Mouse (Mus musculus): ENCODE data around the gene Hsd17b7. TPM values are rescaled to one million over a fixed set of nuclear protein-coding genes. Genes with fewer than 3 reads are reported as not detected.

Hsd17b7 gene
- polyA plus RNA-seq, 1 experiment from 2014 or later = 27.8 TPM

DNA sequence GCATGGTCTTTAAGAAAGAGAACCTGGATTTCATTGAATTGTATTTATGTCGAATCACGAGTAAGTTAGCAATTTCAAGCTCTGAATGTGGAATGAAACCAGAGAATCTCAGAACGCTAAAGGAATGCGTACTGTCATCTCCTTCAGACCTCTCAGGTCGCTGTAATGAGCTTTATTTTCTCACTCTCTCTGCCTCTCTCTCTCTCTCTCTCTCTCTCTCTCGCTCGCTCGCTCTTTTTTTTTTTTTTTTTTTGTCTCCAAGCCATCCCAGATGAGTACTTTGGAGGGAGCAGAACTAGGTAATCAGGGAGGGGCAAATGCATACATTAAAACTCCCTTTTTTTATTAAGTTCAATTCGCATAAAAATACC, 460 bp upstream of the Hsd17b7 start:
- no peak for DNase-seq (ENCODE audit: low spot score)
- Histone ChIP-seq H3K4me1 (peaks cover 34% of the 10 kb centered on the region), H3K4me3 (peak overlapping the region; percentile 73), H3K27ac (peak overlapping the region; percentile 86), H3K9me3 (no peaks in the 10 kb centered on the region), H3K27me3 (ENCODE audit: insufficient read depth, poor library complexity, severe bottlenecking) (no peaks in the 10 kb centered on the region), H3K36me3 (peaks cover 26% of the 10 kb centered on the region)
- WGBS = 1% methylated on average over 9 of the region's 9 CpGs

DNA sequence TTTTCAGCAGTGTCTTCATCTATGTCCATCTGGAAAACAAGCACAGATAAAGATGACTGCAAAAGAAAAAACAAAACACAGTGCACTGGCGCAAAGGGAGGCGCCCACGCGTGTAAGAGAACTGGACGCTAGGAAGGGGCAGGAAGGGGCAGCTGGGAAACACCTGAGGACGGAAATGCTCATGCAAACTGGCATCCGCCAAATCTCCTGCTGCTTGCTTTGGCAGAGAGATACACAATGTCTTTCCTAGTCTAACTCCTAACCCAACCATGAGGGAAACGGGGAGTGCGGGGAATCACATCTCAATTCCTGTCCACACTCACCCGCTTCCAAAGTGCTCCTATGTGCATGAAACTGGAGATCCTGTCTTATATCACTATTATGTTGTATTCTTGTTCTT, 15.9 kb downstream of the Hsd17b7 start:
- WGBS = 94% methylated on average over 10 of the region's 10 CpGs
- DNase-seq (ENCODE audit: low spot score) = no peak
- Histone ChIP-seq H3K4me1 (no peaks in the 10 kb centered on the region), H3K36me3 (peaks cover 75% of the 10 kb centered on the region), H3K4me3 (no peak overlapping the region), H3K27ac (no peak overlapping the region), H3K27me3 (ENCODE audit: insufficient read depth, poor library complexity, severe bottlenecking) (no peaks in the 10 kb centered on the region), H3K9me3 (no peaks in the 10 kb centered on the region)

DNA sequence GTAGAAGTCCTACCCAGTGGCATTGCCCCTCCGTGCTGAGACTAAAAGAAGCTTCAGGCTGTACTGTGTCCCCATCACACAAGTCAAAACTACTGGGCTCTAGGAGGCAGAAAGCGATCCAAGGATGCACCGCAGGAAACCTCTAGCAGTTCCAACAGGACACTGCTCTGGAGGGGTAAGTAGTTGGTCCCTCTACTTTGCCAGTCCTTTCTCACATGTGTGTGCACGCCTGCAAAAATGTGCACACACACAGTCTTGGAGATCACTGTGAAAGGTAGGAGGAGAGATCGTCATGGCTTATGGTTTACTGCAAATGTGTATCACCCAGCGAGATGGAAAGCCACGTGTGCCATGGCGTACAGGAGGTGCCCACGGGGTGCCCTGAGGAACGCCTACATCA, 16.4 kb downstream of the Hsd17b7 start:
- H3K4me3 ChIP-seq = no peak overlapping the region
- no peaks in the 10 kb centered on the region for H3K27me3 ChIP-seq (ENCODE audit: insufficient read depth, poor library complexity, severe bottlenecking)
- H3K9me3 ChIP-seq = no peaks in the 10 kb centered on the region
- 91% methylated on average over 10 of the region's 10 CpGs for WGBS
- no peak for DNase-seq (ENCODE audit: low spot score)
- H3K27ac ChIP-seq = no peak overlapping the region
- peaks cover 71% of the 10 kb centered on the region for H3K36me3 ChIP-seq
- 0 out of 2 replicates have a peak, but pooled peaks cover 2% of the 10 kb centered on the region for H3K4me1 ChIP-seq

DNA sequence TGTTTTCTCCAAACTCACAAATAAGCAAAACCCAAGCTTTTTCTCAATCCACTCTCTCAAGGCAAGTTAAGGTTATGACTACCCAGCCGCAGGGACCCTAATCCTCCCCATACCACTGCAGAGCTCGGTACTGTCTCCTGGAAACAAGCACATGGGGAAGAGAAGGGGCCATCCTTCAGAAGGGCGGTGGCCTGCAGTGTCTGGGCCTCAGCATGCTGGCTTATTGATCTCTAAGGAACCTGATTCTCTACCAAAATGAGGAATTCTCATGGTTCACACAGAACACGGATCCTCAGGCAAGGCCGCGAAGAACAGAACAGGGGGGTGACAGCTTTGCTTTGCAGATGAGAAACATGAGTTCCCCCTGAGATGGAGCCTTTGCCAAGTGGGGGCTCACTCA, 17.5 kb downstream of the Hsd17b7 start:
- H3K9me3 ChIP-seq = no peaks in the 10 kb centered on the region
- H3K36me3 ChIP-seq = peaks cover 61% of the 10 kb centered on the region
- peak; percentile 68 for DNase-seq (ENCODE audit: low spot score)
- H3K27me3 ChIP-seq (ENCODE audit: insufficient read depth, poor library complexity, severe bottlenecking) = no peaks in the 10 kb centered on the region
- H3K4me1 ChIP-seq = 0 out of 2 replicates have a peak, but pooled peaks cover 2% of the 10 kb centered on the region
- WGBS = 92% methylated on average over 6 of the region's 6 CpGs
- no peak overlapping the region for H3K4me3 ChIP-seq
- no peak overlapping the region for H3K27ac ChIP-seq

DNA sequence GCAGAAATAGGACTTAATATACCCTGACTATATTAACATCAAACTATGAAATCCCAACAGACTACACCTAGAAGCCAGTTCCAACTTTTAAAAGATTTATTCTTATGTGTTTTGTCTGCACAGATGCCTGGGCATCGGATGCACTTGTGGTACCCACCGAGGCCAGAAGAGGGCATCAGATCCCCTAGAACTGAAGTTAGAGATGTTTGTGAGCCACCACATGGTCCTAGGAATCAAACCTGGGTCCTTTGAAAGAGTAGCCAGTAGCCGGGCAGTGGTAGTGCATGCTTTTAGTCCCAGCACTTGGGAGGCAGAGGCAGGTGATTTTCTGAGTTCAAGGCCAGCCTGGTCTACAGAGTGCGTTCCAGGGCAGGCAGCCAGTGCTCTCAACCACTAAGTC, 18.4 kb downstream of the Hsd17b7 start:
- 87% methylated on average over 4 of the region's 4 CpGs for WGBS
- 0 out of 2 replicates have a peak, but pooled peaks cover 2% of the 10 kb centered on the region for H3K4me1 ChIP-seq
- DNase-seq (ENCODE audit: low spot score) = peak; percentile 55
- H3K9me3 ChIP-seq = no peaks in the 10 kb centered on the region
- H3K27me3 ChIP-seq (ENCODE audit: insufficient read depth, poor library complexity, severe bottlenecking) = no peaks in the 10 kb centered on the region
- H3K27ac ChIP-seq = 0 out of 2 replicates have a peak overlapping the region, but pooled peaks have one; percentile 17
- peaks cover 52% of the 10 kb centered on the region for H3K36me3 ChIP-seq
- no peak overlapping the region for H3K4me3 ChIP-seq

DNA sequence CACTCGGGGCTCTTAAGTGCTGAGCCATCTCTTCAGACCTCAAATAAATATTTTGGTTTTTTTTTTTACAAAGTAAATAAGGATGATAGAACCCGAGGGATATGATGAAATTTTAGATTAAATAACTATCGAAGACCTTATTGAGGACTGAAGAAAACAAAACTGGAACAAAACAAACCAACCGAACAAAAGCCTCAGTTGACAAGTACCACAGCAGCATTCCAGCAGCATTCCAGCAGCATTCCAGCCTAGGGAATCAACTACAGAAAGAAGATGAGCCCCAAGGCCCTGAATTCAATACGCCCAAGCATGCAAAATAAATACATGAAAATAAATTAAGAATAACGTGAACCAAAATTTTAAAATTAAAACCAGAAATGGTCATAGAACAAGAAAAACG, 19.1 kb downstream of the Hsd17b7 start:
- H3K27ac ChIP-seq = no peak overlapping the region
- WGBS = 54% methylated on average over 7 of the region's 7 CpGs
- DNase-seq (ENCODE audit: low spot score) = no peak
- H3K9me3 ChIP-seq = no peaks in the 10 kb centered on the region
- peaks cover 45% of the 10 kb centered on the region for H3K36me3 ChIP-seq
- H3K4me1 ChIP-seq = 0 out of 2 replicates have a peak, but pooled peaks cover 2% of the 10 kb centered on the region
- no peak overlapping the region for H3K4me3 ChIP-seq
- no peaks in the 10 kb centered on the region for H3K27me3 ChIP-seq (ENCODE audit: insufficient read depth, poor library complexity, severe bottlenecking)

DNA sequence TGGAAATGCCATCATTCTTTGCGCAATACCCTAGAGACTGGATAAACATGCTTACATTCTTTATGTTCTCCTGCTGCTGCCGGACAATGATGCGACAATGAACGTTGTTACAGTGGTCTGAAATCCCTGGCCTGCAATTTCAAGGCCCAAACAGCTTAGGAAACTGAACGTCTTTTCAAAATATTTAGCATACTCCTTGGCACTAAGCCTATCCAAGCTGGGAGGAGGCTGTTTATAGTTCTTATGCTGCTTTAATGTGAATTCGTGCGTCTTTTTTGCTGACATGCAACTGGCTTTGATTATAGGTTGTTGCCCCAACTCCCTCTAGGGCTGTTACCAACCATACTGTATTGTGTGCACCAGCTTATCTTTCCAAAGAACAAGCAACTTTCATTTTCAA, 20.2 kb downstream of the Hsd17b7 start:
- no peak overlapping the region for H3K4me3 ChIP-seq
- whole genome bisulfite sequencing = 88% methylated on average over 7 of the region's 7 CpGs
- H3K9me3 ChIP-seq = no peaks in the 10 kb centered on the region
- no peak for DNase-seq (ENCODE audit: low spot score)
- H3K36me3 ChIP-seq = peaks cover 34% of the 10 kb centered on the region
- no peak overlapping the region for H3K27ac ChIP-seq
- H3K27me3 ChIP-seq (ENCODE audit: insufficient read depth, poor library complexity, severe bottlenecking) = no peaks in the 10 kb centered on the region
- H3K4me1 ChIP-seq = 0 out of 2 replicates have a peak, but pooled peaks cover 2% of the 10 kb centered on the region

DNA sequence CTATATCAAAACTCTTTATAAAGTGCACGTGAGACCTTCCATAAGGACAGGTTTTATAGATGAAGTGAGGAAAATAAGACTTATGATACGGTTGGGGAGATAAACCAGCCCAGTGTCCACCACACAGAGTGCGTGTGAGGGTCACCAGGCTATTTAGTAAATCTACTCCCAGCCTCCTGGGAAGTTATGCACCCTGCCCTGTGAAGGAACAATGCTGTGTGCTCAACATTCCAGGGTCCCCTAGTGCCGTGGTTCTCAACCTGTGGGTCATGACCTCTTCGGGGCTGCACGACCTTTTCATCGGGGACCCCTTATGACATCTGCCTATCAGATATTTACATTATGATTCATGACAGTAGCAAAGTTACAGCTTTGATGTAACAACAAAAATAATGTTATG, 20.8 kb downstream of the Hsd17b7 start:
- WGBS = 69% methylated on average over 7 of the region's 7 CpGs
- Histone ChIP-seq H3K27ac (no peak overlapping the region), H3K9me3 (no peaks in the 10 kb centered on the region), H3K4me3 (no peak overlapping the region), H3K27me3 (ENCODE audit: insufficient read depth, poor library complexity, severe bottlenecking) (no peaks in the 10 kb centered on the region), H3K4me1 (0 out of 2 replicates have a peak, but pooled peaks cover 2% of the 10 kb centered on the region), H3K36me3 (peaks cover 28% of the 10 kb centered on the region)
- DNase-seq (ENCODE audit: low spot score) = peak; percentile 68

DNA sequence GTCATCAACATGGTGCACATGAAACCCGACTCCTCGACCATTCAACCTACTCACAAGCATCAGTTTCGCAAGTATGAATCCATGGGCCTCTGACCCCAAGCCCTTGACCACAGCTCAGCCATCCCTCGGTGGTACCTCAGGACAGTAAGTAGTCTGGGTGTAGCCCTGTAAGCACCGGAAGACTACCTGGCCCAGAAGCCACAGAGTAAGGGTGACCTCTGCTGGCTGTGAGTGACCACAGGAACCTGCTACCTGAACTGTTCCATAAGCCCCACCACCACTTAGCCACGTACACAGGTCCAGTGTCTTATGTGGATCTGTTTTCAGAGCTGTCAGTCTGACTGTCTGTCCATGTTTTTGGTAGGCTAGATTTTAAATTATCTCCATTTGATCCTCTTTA, 21.4 kb downstream of the Hsd17b7 start:
- no peak overlapping the region for H3K27ac ChIP-seq
- 78% methylated on average over 6 of the region's 6 CpGs for WGBS
- H3K4me3 ChIP-seq = no peak overlapping the region
- no peaks in the 10 kb centered on the region for H3K9me3 ChIP-seq
- H3K4me1 ChIP-seq = 0 out of 2 replicates have a peak, but pooled peaks cover 2% of the 10 kb centered on the region
- H3K27me3 ChIP-seq (ENCODE audit: insufficient read depth, poor library complexity, severe bottlenecking) = no peaks in the 10 kb centered on the region
- peak; percentile 60 for DNase-seq (ENCODE audit: low spot score)
- H3K36me3 ChIP-seq = peaks cover 22% of the 10 kb centered on the region

DNA sequence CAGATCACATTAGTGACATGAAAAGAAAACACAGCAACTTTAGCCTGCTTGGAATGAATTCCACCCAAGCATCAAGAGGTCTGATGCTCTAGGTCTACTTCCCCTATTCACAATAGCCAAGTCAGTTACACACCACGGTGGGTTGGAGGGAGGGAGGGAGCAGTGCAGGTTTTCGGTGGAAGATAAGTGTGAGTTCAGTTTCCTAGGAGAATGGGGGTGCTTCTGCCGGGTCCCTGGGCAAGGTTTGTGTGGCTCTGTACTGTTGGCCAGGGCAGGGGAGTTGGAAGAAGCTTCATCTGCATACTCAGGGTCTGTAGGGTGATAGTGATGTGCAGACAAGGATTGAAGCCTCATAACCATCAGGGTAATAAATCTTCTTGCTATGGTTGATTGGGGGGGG, 23.0 kb downstream of the Hsd17b7 start:
- DNase-seq (ENCODE audit: low spot score) = peak; percentile 62
- H3K27me3 ChIP-seq (ENCODE audit: insufficient read depth, poor library complexity, severe bottlenecking) = no peaks in the 10 kb centered on the region
- H3K36me3 ChIP-seq = peaks cover 5% of the 10 kb centered on the region
- 65% methylated on average over 3 of the region's 3 CpGs for WGBS
- 0 out of 2 replicates have a peak, but pooled peaks cover 2% of the 10 kb centered on the region for H3K4me1 ChIP-seq
- H3K27ac ChIP-seq = no peak overlapping the region
- H3K4me3 ChIP-seq = no peak overlapping the region
- H3K9me3 ChIP-seq = no peaks in the 10 kb centered on the region

DNA sequence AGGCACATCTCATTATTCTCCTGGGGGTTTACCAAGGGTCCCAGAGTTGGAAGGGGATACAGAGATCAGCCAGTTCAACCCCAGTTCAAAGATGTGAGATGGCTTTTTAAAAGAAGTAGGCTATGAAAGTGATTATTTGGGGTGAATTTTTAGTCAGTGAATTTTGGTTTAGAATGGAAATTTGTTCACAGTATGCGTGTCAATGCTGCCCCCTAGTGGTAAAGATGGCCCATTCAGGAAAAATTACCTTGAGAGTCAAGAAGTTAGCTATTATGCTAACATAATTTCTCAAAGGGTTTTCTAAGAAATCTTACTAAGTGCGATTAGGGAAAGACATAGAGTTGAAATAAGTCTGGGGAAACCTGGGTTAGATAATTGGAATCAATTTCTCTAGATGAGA, 29.7 kb downstream of the Hsd17b7 start:
- Histone ChIP-seq H3K36me3 (no peaks in the 10 kb centered on the region), H3K27me3 (ENCODE audit: insufficient read depth, poor library complexity, severe bottlenecking) (no peaks in the 10 kb centered on the region), H3K4me3 (no peak overlapping the region), H3K27ac (no peak overlapping the region), H3K9me3 (no peaks in the 10 kb centered on the region), H3K4me1 (no peaks in the 10 kb centered on the region)
- DNase-seq (ENCODE audit: low spot score) = peak; percentile 53
- WGBS = 8% methylated on average over 2 of the region's 2 CpGs

DNA sequence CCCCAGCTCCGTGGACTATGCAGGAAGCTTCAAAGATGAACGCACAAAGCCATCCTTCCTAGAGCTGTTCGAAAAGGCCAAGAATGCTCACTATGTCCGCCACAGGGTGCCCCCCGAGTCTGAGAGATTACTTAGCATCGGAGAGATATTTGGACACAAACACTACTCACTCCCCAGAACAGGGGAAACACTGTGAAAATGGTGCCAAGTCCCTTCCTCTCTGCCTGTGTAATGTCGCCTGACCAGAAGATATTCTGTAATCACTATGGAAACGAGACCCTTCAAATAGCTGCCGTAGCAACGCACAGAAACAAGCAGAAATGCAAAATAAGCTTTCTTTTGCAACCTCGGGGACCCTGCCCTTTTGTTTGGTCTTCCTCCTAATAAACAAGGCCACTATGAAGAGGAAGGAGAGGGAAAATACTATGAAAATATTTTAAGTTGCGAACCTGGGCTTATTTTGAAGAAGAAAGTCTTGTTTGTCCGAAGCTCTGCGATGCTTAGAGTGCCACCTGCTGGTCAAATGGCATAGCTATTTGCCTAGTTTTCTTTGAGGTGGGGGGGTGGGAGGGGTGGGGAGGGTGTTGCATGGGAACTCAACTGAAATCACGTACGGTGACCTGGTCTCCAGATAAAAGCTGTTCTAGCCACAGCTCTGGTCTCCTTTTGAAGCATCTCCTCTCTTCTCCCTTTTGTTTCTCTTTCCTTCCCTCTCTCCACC, 34.9 kb downstream of the Hsd17b7 start:
- Histone ChIP-seq H3K27ac (no peak overlapping the region), H3K27me3 (ENCODE audit: insufficient read depth, poor library complexity, severe bottlenecking) (no peaks in the 10 kb centered on the region), H3K4me1 (no peaks in the 10 kb centered on the region), H3K4me3 (no peak overlapping the region), H3K9me3 (no peaks in the 10 kb centered on the region), H3K36me3 (no peaks in the 10 kb centered on the region)
- 52% methylated on average over 16 of the region's 16 CpGs for WGBS
- no peak for DNase-seq (ENCODE audit: low spot score)

DNA sequence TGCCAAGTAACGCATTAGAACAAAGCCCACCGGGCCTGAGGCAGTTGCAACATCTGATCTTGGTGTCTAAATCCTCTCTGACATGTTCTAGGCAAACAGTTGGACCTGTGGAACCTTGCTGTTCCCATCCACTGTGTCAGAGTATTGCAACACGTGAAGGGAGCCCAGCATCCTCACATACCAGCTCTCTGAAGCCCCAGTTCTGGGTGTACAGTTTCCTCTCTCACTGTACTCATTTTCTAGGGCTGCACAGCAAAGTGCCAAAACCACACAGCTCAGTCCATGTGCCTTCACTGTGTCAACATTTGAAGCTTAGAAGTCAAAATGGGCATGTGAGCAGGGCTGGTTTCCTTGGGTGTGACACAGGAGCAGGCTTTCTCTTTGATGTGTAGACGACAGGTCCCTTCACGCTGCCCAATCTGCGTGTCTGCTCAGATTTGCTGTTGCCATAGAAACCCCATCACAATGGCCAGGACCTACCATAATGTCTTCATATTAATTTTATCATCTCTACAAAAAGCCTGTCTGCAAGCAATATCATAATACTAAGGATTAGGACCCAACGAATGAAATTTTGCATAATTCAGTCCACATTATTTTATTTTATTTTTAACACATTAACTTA, 36.8 kb downstream of the Hsd17b7 start:
- no peaks in the 10 kb centered on the region for H3K36me3 ChIP-seq
- H3K4me1 ChIP-seq = peaks cover 5% of the 10 kb centered on the region
- no peak overlapping the region for H3K27ac ChIP-seq
- no peaks in the 10 kb centered on the region for H3K27me3 ChIP-seq (ENCODE audit: insufficient read depth, poor library complexity, severe bottlenecking)
- WGBS = 73% methylated on average over 7 of the region's 7 CpGs
- H3K4me3 ChIP-seq = no peak overlapping the region
- DNase-seq (ENCODE audit: low spot score) = peak; percentile 35
- H3K9me3 ChIP-seq = no peaks in the 10 kb centered on the region
